Mouse (Mus musculus) stomach, postnatal 0 days (tissue): Measurements from ENCODE around the gene Asrgl1.

ENCODE experiments used
- CTCF ChIP-seq: IDR thresholded peaks from 2 replicates; pipeline ENCODE4 v1.5.1; 2016; ENCODE audit warnings: antibody characterized with exemption, low read depth, mild to moderate bottlenecking, moderate library complexity
- EP300 ChIP-seq: optimal IDR thresholded peaks from 2 replicates; pipeline ENCODE3; 2016; ENCODE audit warnings: antibody characterized with exemption

- TF ChIP-seq CTCF: no peak
- no peak for TF ChIP-seq EP300
These were observed 19.2 kb downstream of the Asrgl1 start for GRCm38 (mm10) chr19:9116268-9116667.
